In the genomic region with DNA sequence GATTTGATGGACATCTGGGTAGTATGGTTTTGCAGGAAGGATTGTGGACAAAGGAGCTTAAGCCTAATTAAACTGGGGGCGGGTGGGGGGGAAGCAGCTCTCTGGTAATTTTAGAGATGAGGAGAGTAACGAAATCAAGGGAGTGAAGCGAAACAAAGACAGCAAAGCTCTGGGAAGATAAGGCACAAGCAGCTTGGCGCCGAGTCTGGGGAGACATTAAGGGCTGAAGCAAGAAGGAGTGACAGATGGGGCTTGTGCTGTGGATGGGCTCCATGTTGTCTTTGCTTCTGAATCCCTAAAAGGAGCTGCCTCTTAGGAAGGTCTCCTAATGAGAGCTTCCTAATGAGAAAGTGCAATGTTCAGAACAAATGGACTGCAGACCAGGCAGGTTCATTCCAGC, we compare ENCODE assay signal across 15 mouse cellular contexts.
A peak's percentile ranks its signal among the peaks of the same experiment; 100 is the strongest.
DNase-seq lines count a peak whose midpoint lies in the region.
"Had no signal": no experiment of that assay in that cellular context is flagged by ENCODE, and none has a peak within 500 bp of the region (broad histone marks: within the 10 kb centered on the region; RNA-seq: fewer than 3 reads in every experiment).

No protein-coding gene starts in this region.

- DNase-seq in cerebellum, postnatal 25 days, result peak; percentile 31 to 46
- no peak for DNase-seq in cerebellum, adult 8-10 months
- peak; percentile 24 for DNase-seq in layer of hippocampus, adult 11-12 months (ENCODE audit: low spot score)
- no peak for DNase-seq in layer of hippocampus, postnatal 14 days (ENCODE audit: low spot score in 2 of 2)
- DNase-seq in right cerebral cortex, postnatal 10 days (ENCODE audit: low spot score in 2 of 2), result peak; percentile 37 to 38
- DNase-seq in right cerebral cortex, adult 18-20 months, result no peak
- DNase-seq in left cerebral cortex, adult 11 months (ENCODE audit: low spot score), result no peak
- DNase-seq: adrenal gland, postnatal 14 days; cerebellum, adult 2 months; forebrain, postnatal 0 days; gastrocnemius, adult 2 months; heart, postnatal 14 days; liver, postnatal 0 days; lung, postnatal 10 days; thymus, postnatal 14 days had no signal

Comparison
In these comparisons a context has a peak if more than half of its experiments do, and no peak if none do; other contexts are left out.
1. DNase-seq: peak in cerebellum, postnatal 25 days (2 of 2), layer of hippocampus, adult 11-12 months (single experiment) and right cerebral cortex, postnatal 10 days (2 of 2); none in cerebellum, adult 8-10 months (single experiment), layer of hippocampus, postnatal 14 days (0 of 2), right cerebral cortex, adult 18-20 months (single experiment) and left cerebral cortex, adult 11 months (single experiment).